20 mouse cellular contexts compared by ENCODE assay signal in genomic region chr4:63217513-63217912, GRCm38 (mm10). TPM values are rescaled to one million over a fixed set of nuclear protein-coding genes. Genes with fewer than 3 reads are reported as not detected.
DNase-seq lines count a peak whose midpoint lies in the region; ATAC-seq and TF ChIP-seq lines count a peak whose summit lies in the region.
"Had no signal": no experiment of that assay in that cellular context is flagged by ENCODE, and none has a peak within 500 bp of the region (broad histone marks: within the 10 kb centered on the region; RNA-seq: fewer than 3 reads in every experiment).

No protein-coding gene starts in this region.

- no peak for DNase-seq in kidney, adult 8-10 months
- peak; percentile 5 for DNase-seq in Muller cell, postnatal 12 days (ENCODE audit: inconsistent ontology term)
- DNase-seq in embryonic facial prominence, embryonic 14.5 days (ENCODE audit: low spot score), result no peak
- no peak for DNase-seq in adrenal gland, adult 8-10 months
- DNase-seq: cerebellum, adult 2 months; embryo, embryonic 11 days; kidney, adult 18-20 months; kidney, postnatal 4 days; left cerebral cortex, postnatal 4 days; midbrain, embryonic 14.5 days; spleen, adult 18-20 months; thymus, adult 18-20 months had no signal

- no peak overlapping the region for H3K9ac ChIP-seq in kidney, embryonic 15.5 days
- H3K9ac ChIP-seq in embryonic facial prominence, embryonic 14.5 days (ENCODE audit: low read depth, low read length), result peak overlapping the region; percentile 37
- no peak overlapping the region for H3K9ac ChIP-seq in forebrain, embryonic 13.5 days

- H3K36me3 ChIP-seq in kidney, embryonic 15.5 days, result peaks cover 18% of the 10 kb centered on the region
- H3K36me3 ChIP-seq in embryonic facial prominence, embryonic 14.5 days (ENCODE audit: control insufficient read depth, insufficient read depth, low read length), result peaks cover 27% of the 10 kb centered on the region; the same call in 1 of the 2 replicates
- H3K36me3 ChIP-seq in small intestine, adult 2 months (ENCODE audit: control insufficient read depth, insufficient read depth, low read length), result no peaks in the 10 kb centered on the region
- H3K36me3 ChIP-seq in forebrain, embryonic 13.5 days (ENCODE audit: poor library complexity, severe bottlenecking), result no peaks in the 10 kb centered on the region
- H3K36me3 ChIP-seq: hindbrain, embryonic 10.5 days had no signal

- H3K9me3 ChIP-seq in kidney, embryonic 15.5 days (replicated peaks), result no peaks in the 10 kb centered on the region
- no peaks in the 10 kb centered on the region for H3K9me3 ChIP-seq in embryonic facial prominence, embryonic 14.5 days (ENCODE audit: control insufficient read depth, low read length)
- no peaks in the 10 kb centered on the region for H3K9me3 ChIP-seq in forebrain, embryonic 13.5 days (replicated peaks)
- H3K9me3 ChIP-seq: hindbrain, embryonic 10.5 days had no signal

- H3K4me1 ChIP-seq in kidney, embryonic 15.5 days, result peaks cover 48% of the 10 kb centered on the region
- H3K4me1 ChIP-seq in embryonic facial prominence, embryonic 14.5 days (ENCODE audit: control insufficient read depth, insufficient read depth, low read length), result peaks cover 16% of the 10 kb centered on the region
- no peaks in the 10 kb centered on the region for H3K4me1 ChIP-seq in small intestine, adult 2 months (ENCODE audit: control insufficient read depth, insufficient read depth, insufficient read length, low read length)
- H3K4me1 ChIP-seq in forebrain, embryonic 13.5 days, result peaks cover 30% of the 10 kb centered on the region

- no peak for TF ChIP-seq POLR2A in small intestine, adult 2 months (IDR thresholded peaks at IDR 0.05; ENCODE audit: low read depth, low read length)

- no peak for ATAC-seq in kidney, embryonic 15.5 days (replicated peaks; ENCODE audit: low FRiP score)
- no peak for ATAC-seq in embryonic facial prominence, embryonic 14.5 days (ENCODE audit: low read depth)
- no peak for ATAC-seq in forebrain, embryonic 13.5 days

- TF ChIP-seq CTCF in small intestine, adult 2 months (IDR thresholded peaks at IDR 0.05; ENCODE audit: extremely low read depth, insufficient read length, insufficient replicate concordance, low read depth, low read length), result no peak

- WGBS in kidney, embryonic 15.5 days, result 75% methylated on average over 6 of the region's 6 CpGs
- WGBS in embryonic facial prominence, embryonic 14.5 days, result 71% methylated on average over 4 of the region's 6 CpGs
- 46% methylated on average over 6 of the region's 6 CpGs for WGBS in small intestine, adult 2 months
- 90% methylated on average over 6 of the region's 6 CpGs for WGBS in forebrain, embryonic 13.5 days

- H3K4me2 ChIP-seq in kidney, embryonic 15.5 days, result peak overlapping the region; percentile 100; the same call in 1 of the 2 replicates
- H3K4me2 ChIP-seq in embryonic facial prominence, embryonic 14.5 days (ENCODE audit: low read depth, low read length), result peak overlapping the region; percentile 67
- no peak overlapping the region for H3K4me2 ChIP-seq in forebrain, embryonic 13.5 days

- H3K4me3 ChIP-seq in kidney, embryonic 15.5 days (replicated peaks), result no peak overlapping the region
- H3K4me3 ChIP-seq in embryonic facial prominence, embryonic 14.5 days (ENCODE audit: low read depth, low read length), result peak overlapping the region; percentile 71
- no peak overlapping the region for H3K4me3 ChIP-seq in small intestine, adult 2 months (ENCODE audit: low read depth, low read length)
- no peak overlapping the region for H3K4me3 ChIP-seq in forebrain, embryonic 13.5 days
- H3K4me3 ChIP-seq: heart, adult 2 months had no signal

- no peak overlapping the region for H3K27ac ChIP-seq in kidney, embryonic 15.5 days
- H3K27ac ChIP-seq in embryonic facial prominence, embryonic 14.5 days (replicated peaks; ENCODE audit: low read depth, low read length), result 0 out of 2 replicates have a peak overlapping the region, but pooled peaks have one; percentile 83
- peak overlapping the region; percentile 12; the same call in 1 of the 2 replicates for H3K27ac ChIP-seq in small intestine, adult 2 months (ENCODE audit: insufficient read depth, low read depth, low read length)
- H3K27ac ChIP-seq in forebrain, embryonic 13.5 days, result no peak overlapping the region
- H3K27ac ChIP-seq: heart, adult 2 months; hindbrain, embryonic 10.5 days; macrophage had no signal

- H3K27me3 ChIP-seq in kidney, embryonic 15.5 days, result peaks cover 26% of the 10 kb centered on the region
- peaks cover 4% of the 10 kb centered on the region; the same call in 1 of the 2 replicates for H3K27me3 ChIP-seq in embryonic facial prominence, embryonic 14.5 days (replicated peaks; ENCODE audit: control insufficient read depth, insufficient read depth, low read length)
- H3K27me3 ChIP-seq in small intestine, adult 2 months (ENCODE audit: control insufficient read depth, insufficient read depth, low read length), result peaks cover 28% of the 10 kb centered on the region
- H3K27me3 ChIP-seq in forebrain, embryonic 13.5 days, result peaks cover 39% of the 10 kb centered on the region

RNA-seq across cellular contexts. Expression of gene Col27a1, which starts 3.7 kb away (rescaled TPM):
- 7.3 and 9.4 TPM in 2 replicates for polyA plus RNA-seq in kidney, embryonic 15.5 days (2015; fragmentation: Nextera tagmentation; extraction: Ambion mirVana)
- 23.5 and 25.6 TPM in 2 replicates for polyA plus RNA-seq in embryonic facial prominence, embryonic 14.5 days (2014; fragmentation: Nextera tagmentation; extraction: Ambion mirVana)
- 5.4 and 6.3 TPM in 2 replicates for polyA plus RNA-seq in small intestine, adult 2 months (2012; rRNA removed)
- polyA plus RNA-seq in forebrain, embryonic 13.5 days (2015; fragmentation: Nextera tagmentation; extraction: Ambion mirVana), result 0.85 and 1.6 TPM in 2 replicates
- total RNA-seq in adrenal gland, adult 8-10 months (2022), result 10 to 100 TPM in 3 of 4 experiments, 1 to 10 TPM in 1; 9.8 to 32.3 (median 22.5) TPM

RNA-seq across cellular contexts. Expression of gene Kif12, which starts 45.6 kb away (rescaled TPM):
- polyA plus RNA-seq in kidney, embryonic 15.5 days (2015; fragmentation: Nextera tagmentation; extraction: Ambion mirVana), result 100.0 and 109 TPM in 2 replicates
- not detected in 2 replicates for polyA plus RNA-seq in embryonic facial prominence, embryonic 14.5 days (2014; fragmentation: Nextera tagmentation; extraction: Ambion mirVana)
- polyA plus RNA-seq in small intestine, adult 2 months (2012; rRNA removed), result 3.7 and 3.8 TPM in 2 replicates
- polyA plus RNA-seq in forebrain, embryonic 13.5 days (2015; fragmentation: Nextera tagmentation; extraction: Ambion mirVana), result not detected in 2 replicates
- not detected for total RNA-seq in adrenal gland, adult 8-10 months (2022)
- total RNA-seq: heart, adult 2 months; layer of hippocampus, postnatal 25 days; left cerebral cortex, postnatal 4 days had no signal
- polyA plus RNA-seq: cerebellum, adult 2 months; forebrain, embryonic 11.5 days; heart, adult 2 months; macrophage; midbrain, embryonic 14.5 days had no signal

Comparison
In these comparisons a context has a peak if more than half of its experiments do, and no peak if none do; other contexts are left out.
1. H3K27ac ChIP-seq: peak in embryonic facial prominence, embryonic 14.5 days (single experiment) and small intestine, adult 2 months (single experiment); none in kidney, embryonic 15.5 days (single experiment) and forebrain, embryonic 13.5 days (single experiment).
2. RNA of gene Kif12, which starts 45.6 kb away (polyA plus RNA-seq): 100.0 to 109 TPM in kidney, embryonic 15.5 days; 3.7 to 3.8 TPM in small intestine, adult 2 months, not detected in forebrain, embryonic 13.5 days and not detected in embryonic facial prominence, embryonic 14.5 days; every median in the first group is over 10 times any median in the second.